Mouse (Mus musculus): ENCODE data around the gene Foxp1. TPM values are rescaled to one million over a fixed set of nuclear protein-coding genes. Genes with fewer than 3 reads are reported as not detected.

Foxp1 gene
- total RNA-seq, 2 experiments from 2014 or later: 133 to 135 TPM

DNA sequence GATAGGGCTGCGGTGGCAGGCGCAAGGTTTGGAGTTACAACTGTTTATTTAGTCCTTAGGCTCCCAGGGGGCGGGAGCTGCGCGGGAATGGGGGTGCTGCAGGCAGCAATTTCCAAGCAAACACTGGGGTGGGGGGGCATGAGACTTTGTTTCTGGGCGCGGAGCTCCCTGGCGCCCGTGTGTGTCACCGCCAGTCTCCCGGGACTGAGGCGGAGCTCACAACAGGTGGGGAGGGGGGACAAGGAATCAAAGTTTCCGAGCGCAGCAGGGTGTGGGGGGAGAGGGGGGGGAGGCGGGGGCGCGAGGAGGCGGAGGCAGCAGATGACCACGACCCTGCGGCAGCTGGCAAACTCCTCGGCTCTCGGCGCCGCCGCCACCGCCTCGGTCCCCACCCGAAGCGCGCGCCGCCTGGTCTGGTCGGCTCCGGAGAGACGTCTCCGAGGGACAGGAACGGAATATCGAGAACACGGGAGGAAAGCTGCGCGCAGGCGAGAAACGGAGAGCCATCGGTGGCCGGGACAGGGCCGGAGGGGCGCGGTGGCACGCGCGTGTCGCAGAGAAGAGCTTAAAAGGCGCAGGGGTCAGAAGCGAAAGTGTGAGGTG, 1.4 kb downstream of the Foxp1 start:
- DNase-seq (ENCODE audit: low spot score in 2 of 2): peak; percentile 50 to 53

DNA sequence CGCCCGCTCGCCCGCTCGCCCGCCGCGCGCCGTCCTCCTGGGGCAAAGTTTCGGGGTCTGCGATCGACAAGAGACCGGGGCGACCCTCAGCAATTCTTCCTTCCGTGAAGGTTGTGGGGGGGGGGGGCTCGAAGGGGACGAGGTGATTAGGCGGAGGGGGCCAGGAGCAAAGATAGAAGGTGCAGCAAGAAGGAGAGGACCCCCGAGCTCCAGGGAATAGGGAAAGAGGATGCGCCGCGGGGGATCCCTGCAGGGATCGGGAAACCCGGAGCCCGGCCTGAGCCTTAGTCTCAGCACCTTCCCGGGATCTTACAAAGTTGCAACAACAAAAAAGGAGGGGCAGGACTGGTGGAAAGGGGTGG, 1.9 kb downstream of the Foxp1 start:
- DNase-seq (ENCODE audit: low spot score in 2 of 2): no peak

DNA sequence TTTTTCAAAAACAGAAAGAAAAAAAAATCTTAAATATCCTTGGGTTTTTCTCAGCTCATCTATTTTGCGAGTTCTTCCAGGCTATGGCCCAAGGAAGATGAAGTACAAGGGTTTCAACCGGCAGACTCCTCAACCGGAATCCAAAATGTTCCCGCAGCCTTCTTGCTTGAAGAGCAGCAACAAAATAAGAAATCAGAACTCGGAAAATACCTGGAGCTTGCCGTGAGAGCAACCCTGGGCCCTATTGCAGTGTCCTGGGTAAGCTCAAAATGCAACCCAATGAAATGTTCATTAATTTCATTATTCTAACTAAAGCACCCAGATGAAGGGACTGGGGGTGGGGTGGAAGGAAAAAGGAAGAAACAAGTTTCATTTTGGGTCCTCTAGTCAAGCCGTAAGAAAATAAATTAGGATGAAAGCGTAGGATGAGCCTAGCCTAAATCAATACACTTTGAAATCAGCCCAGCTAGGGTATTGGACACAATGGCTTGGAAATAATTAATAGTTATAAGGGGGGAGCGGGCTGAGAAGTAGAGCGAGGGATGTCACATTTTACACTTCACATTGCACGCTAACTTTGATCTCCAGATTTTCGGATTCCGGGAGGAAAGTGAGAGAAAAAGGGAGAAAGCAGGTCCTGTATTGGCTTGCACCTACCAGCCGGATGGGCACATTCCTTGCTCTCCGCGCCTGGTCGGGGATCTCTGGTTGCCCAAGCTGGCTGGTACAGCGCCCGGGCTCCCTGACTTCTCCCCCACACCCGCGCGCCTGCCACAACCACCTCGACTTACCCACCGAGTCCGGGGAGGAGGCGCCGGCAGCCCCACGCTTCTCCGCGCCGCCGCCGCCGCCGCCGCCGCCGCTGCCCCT, 2.5 kb downstream of the Foxp1 start:
- DNase-seq (ENCODE audit: low spot score in 2 of 2): peak in 1 of 2 experiments; percentile 42

DNA sequence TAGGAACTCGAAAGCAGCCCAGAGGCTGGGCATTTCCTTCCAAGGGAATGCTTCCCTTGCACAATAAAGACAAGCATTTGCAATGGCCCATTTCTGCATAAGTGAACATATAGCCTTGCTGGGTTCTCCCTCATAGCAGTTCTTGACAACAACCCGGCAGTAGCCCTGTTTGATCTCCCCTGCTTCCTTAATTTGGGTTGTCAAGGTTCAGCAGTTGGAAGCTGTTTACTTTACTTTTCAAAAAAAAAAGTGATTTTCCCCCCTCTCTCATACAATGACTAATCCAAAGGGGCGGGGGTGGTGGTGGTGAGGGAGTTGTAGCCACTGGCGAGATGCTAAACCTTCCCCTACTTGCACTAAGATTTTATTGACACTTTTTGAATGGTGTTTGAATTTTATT, 3.5 kb downstream of the Foxp1 start:
- DNase-seq (ENCODE audit: low spot score in 2 of 2): no peak

DNA sequence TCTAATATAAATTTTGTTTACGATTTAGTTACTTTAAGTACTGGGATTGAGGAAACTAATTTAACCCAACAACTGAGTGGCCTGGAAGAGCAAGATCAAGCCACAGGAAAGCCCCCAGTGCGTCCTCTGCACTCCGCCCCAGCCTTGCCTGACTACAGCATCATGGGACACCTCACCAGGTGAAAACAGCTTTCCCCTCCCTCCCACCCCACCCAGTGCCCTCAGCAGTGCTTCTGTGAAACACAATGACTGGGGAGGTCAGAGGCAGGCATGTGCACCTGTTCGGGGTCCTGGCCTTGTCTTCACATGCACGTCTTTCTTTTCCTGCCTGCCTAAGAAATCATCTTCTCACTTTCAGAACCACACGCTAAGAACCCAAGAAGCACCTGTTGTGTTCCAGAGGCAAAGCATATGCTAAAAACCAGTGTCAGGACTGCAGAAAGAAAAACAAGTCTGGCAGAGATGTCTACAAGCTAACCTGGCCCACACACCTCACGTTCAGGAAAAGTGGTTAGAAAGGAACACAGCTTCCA, 6.8 kb downstream of the Foxp1 start:
- DNase-seq (ENCODE audit: low spot score in 2 of 2): no peak

DNA sequence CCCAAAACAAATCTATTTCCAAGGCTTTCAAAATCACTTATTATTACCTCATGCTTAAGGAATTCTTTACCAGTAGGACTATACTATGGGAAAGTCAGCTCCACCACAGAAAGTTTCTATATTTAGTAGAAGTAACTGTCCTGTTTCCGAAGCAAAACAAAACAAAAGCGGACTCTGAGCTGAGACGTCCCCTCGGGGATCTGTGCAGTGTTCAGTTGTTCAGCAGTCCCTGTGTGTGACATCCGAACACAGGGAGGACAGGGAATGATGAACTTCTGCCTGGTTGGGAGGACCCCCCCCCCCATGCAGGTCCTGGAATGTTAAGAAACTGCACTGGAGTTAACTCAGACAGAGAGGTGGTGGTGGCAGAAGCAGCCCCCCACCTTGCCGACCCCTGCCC, 10.7 kb downstream of the Foxp1 start:
- DNase-seq (ENCODE audit: low spot score in 2 of 2): no peak

DNA sequence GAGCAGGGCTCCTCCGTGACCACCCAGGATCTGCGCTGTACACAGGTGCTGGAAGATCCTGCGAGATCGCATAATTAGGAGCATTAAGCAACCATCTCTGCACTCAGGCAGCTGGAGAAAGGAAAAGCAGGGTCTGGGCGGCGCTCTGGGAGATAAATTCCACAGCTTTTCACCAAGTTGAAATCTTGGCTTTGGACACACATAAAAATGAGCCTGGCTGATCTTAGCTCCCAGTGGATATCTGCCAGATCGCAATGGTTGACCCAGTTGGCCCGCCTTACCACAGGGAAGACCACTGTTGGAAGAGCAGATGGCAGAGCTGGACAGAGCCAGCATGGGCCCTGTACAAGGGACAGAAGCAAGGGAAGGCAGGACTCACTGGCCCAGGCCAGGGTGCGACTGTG, 13.3 kb downstream of the Foxp1 start:
- no peak for DNase-seq (ENCODE audit: low spot score in 2 of 2)

DNA sequence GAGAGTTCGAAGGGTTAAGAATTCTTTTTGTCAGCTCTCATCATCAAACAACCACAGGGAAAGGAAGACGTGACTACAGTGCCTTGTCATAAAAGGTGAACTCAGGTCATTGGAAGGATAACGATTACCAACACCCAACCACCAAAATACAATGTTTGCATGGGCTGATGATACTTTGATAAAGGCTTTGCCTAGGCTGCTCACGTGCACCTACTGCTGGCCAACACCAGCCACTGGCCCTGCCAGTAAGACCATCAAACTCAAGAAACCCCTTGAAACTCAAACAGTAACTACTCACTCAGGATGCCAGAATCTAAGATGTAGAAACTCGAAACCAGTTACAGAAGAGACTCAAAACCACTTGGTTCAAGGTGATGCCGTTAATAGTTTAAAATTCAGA, 15.7 kb downstream of the Foxp1 start:
- DNase-seq (ENCODE audit: low spot score in 2 of 2): no peak

DNA sequence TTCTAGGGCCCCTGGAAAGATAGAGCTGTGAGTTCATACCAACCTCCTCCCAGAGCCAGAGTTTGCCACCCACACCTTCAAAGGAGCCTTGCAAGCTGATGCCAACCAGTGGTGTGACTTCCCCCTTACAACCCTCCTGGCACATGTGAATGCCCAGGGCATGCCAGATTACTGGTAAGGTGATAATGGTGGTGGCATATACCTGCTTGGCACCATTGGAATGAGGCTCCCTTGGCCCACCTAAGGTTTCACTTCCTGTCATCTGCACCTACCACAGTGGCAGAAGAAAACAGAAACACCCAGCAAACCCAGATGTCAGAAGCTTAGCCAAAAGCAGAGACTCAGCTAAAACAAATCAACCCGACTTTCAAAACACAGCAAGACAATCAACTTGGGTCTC, 18.8 kb downstream of the Foxp1 start:
- DNase-seq (ENCODE audit: low spot score in 2 of 2): no peak

DNA sequence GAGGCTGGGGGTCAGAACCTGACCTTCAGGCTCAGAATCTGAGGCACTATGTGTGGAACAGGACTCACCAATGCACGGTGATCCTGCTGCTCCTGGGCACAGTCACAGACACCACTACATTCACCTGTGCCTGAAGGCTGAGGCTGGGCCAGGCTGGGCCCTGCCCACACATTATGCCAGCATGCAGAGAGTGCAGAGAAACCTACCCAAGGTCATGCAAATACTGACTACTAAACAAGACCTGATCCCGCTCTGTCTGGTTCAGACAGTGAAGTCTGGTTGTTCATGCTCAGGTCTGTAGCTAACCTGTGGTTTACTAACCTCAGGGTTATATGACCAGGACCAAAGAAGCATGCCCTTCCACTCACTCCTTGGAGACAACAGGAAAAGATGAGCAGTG, 19.8 kb downstream of the Foxp1 start:
- no peak for DNase-seq (ENCODE audit: low spot score in 2 of 2)

DNA sequence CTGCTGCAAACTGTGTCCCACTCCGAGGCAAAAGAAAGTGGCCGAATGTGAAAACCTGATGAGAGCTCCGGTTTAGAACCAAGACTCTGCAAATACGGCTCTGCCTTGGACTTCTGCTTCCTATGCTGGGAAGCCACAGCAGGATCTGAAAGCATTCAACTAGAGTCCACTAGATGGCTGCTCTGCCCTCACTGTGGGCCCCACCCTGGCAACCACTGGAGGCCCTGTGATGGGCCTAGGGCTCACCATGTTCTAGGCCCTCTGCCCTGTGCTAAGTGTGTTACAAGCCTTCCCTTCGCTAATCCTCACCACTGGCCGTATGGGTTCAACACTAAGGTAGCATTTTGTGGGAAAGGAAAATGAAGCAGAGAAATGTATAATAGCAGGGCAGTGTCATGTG, 20.2 kb downstream of the Foxp1 start:
- no peak for DNase-seq (ENCODE audit: low spot score in 2 of 2)

DNA sequence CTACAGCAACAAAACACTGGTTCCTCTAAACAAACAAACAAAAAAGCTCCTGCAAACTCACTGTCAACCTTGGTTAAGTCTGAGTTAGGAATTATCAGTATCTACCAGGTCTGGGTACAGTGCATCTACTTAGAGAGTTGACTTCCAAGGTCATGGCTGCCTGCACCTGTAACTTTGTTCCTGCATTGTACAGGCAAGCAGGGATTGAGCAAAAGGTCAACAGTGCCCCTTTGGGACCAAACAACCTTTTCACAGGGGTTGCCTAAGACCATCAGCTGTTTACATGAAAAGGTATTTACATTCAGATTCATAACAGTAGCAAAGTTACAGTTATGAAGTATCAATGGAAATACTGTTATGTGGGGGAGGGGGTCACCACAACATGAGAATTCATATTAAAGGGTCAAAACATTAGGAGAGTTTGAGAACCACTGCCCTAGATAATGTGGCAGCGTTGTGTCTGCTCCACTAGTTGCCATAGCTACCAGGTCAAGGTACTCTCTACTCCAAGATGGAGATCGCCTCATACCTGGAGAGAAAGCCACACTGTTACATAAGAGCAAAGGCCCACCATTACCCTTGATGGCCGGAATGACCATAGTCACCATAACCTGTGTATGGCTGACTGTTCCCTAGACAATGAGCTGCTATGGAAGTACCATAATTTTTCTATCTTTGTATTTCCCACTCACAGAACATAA, 21.8 kb downstream of the Foxp1 start:
- DNase-seq (ENCODE audit: low spot score in 2 of 2): no peak

DNA sequence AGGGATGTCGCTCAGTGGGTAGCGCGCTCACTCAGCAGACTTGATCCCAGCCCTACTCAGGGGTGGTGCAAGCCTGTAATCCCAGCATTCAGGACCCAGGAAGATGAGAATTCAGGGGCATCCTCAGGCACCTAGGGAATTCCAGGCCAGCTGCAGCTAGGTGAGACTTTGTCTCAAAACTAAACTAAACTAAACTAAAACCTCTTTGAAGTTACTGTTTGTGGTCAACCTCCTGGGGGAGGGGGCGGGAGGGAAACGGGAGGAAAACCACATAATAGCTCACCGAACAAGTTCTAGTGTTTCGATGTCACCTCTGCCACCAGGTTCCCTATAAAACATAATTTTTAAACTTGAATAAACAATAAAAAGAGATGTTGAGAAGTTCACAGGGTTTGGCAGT, 24.4 kb downstream of the Foxp1 start:
- no peak for DNase-seq (ENCODE audit: low spot score in 2 of 2)

DNA sequence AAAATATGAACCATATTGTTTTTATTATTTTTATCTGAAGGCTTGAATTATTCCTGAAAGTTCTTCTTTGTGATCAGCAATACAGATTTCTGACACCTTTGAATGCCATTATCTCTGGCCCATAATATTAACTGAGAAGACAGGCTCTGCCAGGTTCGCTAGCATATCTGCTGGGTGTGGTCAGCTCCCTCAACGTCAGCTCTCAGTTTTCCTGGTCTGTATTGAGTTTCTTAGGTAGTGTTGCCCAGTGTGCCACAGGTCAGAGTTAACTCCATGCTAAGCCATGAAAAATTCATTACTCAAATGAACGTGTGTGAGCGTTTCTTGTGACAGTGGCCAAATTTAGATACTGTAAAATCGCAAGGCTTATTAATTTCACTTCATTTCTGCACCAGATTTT, 26.4 kb downstream of the Foxp1 start:
- no peak for DNase-seq (ENCODE audit: low spot score in 2 of 2)

DNA sequence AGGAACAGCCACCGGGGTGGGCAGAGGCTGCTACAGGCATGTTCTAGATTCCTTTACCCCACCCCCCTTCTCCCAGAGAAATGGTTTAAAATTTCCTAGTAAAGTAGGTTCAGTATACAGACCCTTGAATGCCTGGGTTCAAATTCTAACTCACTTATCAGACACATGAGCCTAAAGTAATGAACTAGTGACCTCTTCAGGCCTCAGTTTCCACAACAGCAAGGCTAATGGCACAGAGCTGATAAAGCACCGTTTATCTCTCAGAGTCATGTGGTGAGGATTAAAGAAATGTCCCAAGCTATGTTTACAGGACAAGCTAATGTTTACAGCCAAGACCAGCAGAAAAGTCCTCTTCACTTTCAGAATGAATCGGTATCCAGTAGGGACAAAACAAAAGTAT, 29.6 kb downstream of the Foxp1 start:
- DNase-seq (ENCODE audit: low spot score in 2 of 2): no peak

DNA sequence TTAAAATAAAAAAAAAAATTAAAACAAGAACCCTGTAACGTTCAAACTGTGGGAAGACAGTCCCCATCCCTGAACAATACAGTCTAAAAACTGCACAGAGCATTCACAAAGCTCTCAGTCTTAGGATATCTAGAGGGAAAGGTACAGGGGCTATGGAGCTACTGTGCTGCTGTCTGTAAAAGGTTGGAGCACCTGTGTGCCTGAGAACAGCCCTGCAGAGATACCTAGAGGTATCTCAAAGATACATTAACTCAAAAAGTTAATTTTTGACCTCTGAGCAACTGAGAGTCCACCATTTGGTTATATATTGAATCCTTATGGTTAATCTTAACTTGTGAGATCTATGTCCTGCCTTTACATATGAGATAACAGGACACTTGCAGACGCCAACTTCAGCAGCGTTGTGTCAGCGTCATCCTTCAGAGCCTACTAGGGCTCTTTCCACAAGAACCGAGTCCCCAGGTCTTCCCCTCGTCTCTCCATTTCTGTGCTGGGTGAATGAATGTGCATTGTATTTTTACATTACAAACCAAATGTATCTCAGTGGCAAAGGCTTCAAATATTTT, 30.5 kb downstream of the Foxp1 start:
- DNase-seq (ENCODE audit: low spot score in 2 of 2): no peak

DNA sequence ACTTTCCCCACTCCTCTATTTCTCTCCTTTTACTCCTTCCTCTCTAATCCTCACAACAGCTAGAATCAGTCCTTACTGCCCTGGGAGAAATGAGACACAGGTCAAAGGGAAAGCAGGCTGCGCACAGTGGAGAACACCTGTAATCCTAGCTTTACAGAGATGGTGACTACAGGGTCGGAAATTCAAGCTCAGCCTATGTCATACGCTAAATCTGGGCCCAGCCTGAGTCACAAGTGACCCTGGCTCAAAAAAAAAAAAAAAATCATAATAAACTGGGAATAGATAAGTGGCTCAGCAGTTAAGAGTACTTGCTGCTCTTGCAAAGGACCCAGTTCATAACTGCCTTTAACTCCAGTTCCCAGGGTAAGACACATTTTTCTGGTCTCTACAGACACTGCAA, 31.4 kb downstream of the Foxp1 start:
- DNase-seq (ENCODE audit: low spot score in 2 of 2): no peak

DNA sequence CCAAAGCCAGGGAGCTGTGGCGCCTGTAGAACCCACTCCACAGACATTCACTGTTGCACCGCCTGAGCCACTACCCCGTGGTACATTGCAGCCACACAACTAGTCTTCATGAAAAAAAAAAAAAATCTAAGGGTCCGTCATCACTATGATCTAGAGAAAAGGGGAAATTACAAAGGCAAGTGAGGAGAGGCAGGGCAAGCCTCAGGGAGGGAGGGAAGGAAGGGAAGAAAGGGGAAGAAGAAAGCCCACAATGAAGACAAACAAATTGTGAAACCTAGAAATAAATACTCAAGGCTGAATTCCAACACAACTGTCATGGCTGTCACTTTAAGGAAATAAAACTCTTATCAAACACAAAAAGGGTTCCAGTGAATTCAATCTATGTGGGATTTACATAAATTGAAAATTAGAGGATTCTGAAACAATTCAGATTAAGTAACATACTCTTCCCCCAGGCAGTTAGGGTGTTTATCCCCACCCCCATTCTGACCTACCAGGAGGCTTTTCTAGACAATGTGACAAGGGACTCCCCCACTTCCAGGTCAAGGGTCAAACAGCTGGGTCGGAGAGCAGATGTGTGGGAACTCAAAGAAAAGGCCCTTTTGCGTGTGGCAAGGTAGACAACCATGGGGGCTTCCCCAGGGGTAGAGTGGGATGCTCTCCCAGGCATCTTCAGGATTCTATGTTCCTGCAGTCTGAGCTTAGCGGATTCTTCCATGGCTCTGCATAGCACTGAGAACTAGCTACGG, 32.4 kb downstream of the Foxp1 start:
- DNase-seq (ENCODE audit: low spot score in 2 of 2): no peak

DNA sequence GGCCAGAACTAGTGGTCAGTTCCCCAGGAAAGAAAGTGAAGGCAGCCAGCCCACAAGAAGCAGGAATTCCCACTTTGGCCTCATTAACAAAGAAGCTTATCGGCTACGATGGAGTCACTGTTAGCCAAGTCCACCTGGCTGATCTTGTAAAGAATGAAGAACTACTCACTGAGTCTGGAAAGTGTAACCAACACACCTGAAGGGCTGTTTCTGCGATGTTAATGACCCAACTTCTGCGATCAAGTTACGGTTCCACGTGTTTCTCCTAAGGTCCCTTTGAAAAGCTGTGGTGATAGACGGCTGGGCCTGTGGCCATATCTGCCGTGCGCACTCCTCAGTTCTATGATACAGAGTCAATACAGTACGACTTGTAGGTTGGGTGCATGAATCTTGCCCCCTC, 33.1 kb downstream of the Foxp1 start:
- DNase-seq (ENCODE audit: low spot score in 2 of 2): no peak

DNA sequence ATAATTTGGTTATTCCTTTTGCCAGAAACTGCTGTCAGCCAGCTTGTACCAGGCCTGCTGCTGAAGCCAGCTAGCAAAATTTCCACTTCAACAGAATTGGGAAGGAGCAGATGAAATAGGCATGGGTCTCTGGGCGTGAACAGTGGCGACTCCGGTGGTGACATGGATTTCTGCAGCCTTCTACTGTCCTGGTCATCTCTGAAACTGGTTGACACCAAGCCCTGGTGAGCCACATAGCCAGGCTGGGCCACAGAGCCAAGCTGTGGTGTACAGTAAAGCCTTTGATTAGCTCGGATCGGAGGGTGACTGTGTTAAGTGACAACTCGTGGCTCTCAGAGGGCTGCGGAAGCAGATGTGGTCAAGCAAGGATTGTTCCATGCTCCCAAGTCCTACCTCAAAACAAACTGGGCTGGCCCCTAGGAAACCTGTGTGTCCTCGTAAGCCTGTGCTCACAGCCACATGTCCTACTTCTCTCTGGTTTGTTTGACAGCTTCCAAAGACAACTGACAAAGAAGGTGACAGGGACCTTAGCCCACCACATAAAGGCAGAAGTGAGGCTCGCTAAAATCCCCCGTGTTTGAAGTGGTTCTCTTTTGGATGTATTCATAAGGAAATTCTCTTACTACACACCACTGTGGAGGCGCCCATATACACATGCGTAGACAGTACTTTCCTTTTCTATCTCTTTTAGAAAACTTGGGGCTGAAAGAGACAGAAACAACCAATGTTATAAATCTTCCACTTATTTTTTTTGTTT, 36.5 kb downstream of the Foxp1 start:
- DNase-seq (ENCODE audit: low spot score in 2 of 2): peak; percentile 15 to 19

Measured in left cerebral cortex, adult 18-20 months (tissue).